Mouse (Mus musculus) embryo, embryonic 11 days (tissue): ENCODE results near the gene Gm5105.

Experiments
- DNase-seq: peaks from one replicate; pipeline ENCODE4 v3.0.0-alpha.2; 2015

The Gm5105 gene

DNA sequence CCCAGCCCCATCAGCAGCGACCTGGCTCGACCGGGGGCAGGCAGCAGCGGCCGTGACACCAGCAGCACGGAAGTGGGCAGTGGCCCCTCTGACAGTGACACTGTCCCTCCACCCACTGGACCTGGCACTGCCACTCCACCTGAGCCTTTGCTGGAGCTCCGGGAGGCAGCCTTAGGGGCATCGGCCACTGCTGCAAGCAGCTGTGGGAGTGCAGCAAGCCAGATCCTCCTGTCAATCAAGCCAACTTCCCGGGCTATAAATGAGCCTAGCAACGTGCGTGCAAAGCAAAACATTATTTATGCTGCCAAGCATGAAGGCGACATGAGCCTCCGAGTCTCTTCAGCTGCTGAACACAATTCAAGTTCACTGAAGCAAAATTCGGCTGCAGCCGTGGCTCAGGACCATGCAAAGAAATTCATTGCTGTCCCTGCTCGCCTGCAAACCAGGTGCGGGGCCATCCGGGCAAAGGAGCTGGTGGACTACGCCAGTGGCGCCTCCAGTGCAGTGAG lies 786 bp downstream of the Gm5105 start:
- DNase-seq, result no peak

DNA sequence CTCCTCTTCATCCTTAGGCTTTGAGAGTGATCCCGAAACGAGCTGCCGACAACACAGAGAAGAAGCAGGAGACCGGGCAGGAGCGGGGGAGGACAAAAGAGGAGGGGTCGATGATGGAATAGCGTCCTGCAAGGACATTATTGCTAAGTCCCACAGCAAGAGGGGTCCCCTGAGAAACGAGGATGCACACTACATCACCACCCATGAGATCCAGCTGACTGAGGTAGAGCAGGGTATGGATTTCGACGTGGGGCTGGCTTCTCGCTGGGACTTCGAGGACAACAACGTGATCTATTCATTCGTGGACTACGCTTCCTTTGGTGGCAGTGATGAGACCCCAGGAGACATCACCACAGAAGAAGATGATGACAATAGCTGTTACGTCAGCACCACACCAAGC lies 1.3 kb downstream of the Gm5105 start:
- no peak for DNase-seq

DNA sequence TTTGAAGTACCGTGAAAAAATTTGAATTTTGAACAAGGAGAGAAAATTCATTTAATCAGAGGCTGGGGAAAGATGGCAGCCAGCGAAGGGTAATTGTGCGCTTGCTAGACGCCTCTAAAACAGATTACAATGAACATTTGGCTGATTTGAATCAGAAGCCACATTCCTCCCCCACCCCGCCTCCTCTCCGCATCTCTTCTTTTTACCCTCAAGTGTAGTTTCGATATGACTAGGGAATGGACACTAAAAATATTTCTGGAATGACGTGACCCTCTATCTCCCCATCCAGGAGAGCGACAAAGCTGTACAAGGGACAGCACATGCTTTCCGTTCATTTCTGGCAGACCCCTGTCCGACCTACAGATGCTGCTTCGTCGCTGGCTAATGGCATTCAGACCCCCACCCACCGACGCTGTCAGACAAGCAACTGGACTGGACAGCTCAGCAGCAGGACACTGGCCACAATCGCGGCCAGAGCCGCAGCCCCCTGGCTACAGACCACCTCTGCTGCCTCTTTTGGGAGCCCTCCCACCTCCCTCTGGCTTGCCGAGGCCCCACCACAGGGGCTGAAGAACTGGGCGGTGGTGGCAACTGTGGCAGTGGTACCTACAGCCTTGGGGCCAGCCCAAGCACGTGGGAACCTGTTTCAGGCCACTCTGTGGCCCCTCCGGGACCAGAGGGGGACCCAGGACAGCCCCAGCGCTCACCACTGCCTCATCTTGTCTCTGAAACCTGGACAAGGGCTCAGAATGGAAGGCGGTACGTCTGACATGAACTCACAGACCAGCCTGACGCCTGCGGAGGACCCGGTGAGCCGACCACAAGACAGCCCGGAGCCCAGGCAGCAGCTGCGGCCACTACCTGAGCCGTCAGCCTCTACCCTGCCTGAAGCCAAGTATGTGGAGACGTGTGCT lies 2.2 kb downstream of the Gm5105 start, which contains the start of gene 1110002E22Rik:
1110002E22Rik (plus strand) TSS at position 321 of the 914 bp plus-strand sequence.
- DNase-seq, result no peak

GRCm38 (mm10) chr3:138063731-138064329 lies 3.4 kb downstream of the Gm5105 start:
- DNase-seq, result no peak

DNA sequence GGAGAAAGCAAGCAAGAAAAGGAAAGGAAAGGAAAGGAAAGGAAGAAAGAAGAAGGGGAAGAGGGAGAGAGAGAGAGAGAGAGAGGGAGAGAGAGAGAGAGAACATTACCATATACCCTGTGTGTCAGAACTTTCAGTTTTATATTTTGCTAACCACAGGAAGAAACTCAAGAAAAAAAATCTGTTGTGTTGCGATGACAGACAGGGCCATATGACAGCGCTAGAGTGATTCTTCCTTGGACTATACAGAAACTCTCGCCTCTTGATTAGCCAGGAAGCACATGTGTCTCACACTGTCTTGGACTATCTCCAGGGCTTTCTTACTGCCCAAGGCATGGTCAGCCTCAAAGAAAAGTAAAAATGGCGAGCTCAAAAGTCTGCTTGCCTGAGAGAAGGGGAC lies 4.5 kb downstream of the Gm5105 start:
- no peak for DNase-seq

DNA sequence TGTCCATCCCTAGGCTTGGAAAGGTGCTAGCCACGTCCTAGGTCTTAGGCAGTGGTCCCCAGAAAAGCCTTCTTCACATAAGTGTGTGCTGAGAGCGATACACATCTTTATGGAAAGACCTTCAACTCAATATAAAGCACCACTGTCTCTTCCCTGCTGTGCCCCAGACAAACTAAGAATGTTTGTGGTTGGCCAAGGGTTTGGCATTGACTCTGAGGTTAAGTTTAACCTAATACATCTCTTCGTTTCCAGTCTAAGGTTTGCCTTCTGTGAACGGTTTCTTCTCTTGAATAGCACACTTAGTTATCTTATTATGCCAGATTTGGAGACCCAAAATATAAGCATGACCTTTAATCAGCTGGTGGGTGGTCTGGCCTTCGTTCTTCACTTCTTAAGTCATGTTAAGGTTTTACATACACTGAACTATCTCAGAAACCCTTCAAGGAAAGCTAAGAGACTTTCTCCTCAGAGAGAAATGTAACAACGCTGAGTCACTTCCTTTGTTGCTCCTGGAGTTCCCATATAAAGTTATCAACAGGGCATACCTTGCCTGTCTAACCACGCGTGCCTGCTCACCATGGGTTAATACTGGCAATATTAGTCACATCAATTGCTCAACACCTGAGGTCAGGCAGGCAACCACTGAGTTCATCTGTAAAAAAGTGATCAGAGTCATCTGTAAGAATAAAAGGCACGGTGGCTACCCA lies 5.8 kb downstream of the Gm5105 start:
- DNase-seq, result no peak

DNA sequence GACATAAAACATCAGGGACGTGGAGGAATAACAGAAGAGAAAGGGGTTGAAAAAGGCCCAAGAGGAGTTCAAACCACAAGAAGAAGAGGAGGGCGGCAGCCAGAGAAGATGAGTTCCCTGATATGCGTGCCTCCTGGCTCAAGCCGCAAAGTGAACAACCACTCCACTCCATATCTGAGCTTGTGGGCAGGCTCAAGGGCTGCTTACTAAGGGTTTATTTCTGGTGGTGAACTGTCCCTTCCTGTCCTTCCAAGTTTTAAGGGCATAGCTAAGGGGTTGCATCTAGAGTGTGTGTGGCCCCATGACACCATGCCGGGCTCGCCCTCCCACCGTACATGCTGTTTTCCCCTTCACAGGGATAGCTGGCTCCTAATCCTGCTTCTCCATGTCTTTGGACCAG lies 6.8 kb downstream of the Gm5105 start:
- no peak for DNase-seq

- DNase-seq, result no peak
These were observed 9.0 kb downstream of the Gm5105 start for GRCm38 (mm10) chr3:138058226-138058625.

DNA sequence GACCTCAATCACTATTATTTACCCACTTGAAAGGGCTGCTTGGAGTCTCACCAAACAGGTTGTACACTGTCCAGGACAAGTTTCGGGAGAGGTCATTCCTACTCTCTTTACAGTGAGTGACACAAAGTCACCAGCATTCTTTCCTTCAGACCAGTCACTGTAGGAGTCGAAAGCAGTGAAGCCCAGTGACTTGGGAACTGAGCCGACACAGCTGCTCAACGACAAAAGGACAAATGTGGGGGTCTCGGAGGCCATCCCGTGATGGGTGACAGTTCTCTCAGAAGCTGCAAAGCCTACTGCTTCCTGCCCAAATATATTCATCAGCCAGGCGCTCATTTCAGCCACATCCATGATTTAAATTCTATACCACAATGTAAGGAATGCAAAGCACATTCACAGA lies 10.2 kb downstream of the Gm5105 start:
- no peak for DNase-seq

DNA sequence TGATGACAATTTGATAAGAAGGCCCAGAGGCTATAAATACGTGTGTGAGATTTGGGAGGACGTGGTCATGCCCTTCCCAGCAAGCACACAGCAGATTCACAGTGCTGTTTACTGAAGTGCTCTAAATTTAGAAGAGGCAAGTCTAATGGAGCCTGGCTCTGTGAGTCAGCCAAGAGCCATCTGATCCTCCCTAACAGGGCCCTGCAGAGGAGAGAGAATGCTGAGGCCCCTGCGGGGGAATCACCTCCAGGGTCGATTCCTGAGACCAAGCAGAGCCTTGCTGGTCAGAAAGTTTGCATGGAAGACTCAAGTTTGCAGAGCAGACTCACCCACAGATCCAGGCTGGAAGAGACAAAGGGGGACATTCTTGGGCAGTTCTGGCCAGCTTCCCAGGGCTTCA lies 13.2 kb downstream of the Gm5105 start:
- DNase-seq, result no peak

- DNase-seq, result no peak
These were observed 15.8 kb downstream of the Gm5105 start for GRCm38 (mm10) chr3:138051431-138051830.

GRCm38 (mm10) chr3:138050772-138051171 lies 16.4 kb downstream of the Gm5105 start:
- DNase-seq, result no peak

DNA sequence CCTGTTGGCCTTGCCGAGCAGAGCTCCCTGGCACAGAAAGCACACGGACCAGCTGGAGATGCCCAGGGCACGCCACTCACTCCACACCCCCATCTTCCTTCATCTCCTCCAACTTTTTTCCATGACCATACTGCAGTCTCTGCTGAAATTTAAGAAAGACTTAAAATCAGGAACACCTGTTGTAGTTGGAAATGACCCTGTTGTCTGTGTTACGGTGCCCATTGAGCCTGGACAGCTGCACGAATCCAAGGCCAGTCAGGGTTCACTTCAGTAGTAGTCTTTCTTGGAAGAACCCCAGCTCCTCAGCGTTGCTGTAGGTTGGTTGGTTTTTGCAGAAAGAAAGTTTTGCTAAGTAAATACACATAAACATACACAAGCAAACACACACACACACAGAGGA lies 17.6 kb downstream of the Gm5105 start:
- DNase-seq, result no peak

- DNase-seq, result no peak
These were observed 23.9 kb downstream of the Gm5105 start for GRCm38 (mm10) chr3:138043316-138043715.

GRCm38 (mm10) chr3:138041591-138042301 lies 25.4 kb downstream of the Gm5105 start:
- no peak for DNase-seq

DNA sequence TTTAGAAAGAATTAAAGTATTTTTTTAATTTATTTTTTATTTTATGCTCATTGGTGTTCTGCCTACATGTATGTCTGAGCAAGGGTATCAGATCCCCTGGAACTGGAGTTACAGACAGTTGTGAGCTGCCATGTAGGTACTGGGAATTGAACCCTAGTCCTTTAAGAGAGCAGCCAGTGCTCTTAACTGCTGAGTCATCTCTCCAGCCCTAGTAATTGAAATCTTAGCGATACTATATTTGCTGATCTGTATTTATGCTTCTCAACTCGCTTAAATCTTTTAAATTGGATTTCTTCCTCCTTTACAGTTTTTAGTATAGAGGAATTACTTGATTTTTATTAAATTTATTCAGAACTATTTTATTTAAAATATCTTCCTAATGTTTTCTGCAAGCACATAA lies 26.2 kb downstream of the Gm5105 start:
- no peak for DNase-seq

DNA sequence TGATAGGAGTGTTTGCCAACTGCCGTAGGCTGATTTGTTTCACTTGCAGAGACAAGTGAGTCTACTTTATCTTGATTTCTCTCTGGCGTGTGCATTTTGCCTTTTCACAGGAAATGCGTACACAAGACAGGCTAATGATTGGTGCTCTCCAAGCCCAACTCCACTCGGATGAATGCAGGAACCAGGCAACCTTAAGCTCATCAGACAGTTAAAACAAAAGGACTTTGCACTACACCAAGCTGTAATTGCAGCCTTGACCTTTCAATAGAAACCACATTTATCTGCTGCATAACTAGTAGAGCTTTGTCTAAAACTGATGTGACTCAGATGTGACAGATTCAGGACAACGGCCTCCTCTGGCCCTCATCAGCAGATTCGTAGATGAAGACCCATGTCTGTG lies 33.2 kb downstream of the Gm5105 start:
- DNase-seq, result no peak

DNA sequence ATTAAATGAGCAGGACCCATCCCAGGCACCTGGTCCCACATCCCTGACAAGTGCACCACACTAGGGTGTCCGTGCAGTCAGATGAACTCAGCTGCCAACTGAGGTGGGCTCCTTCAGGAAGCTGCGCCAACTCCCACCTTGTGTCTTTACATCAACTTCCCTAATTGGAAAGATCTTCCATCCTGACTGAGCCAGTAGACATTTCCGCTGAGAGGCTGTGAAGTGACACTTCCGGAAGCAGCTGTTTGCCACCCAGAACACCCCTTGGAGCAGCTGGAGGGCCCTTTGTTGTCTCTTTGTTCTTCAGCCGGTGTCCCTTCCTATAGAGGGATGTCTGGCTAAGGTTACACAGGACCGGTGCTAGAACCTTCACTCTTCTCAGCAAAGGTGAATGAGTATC lies 36.6 kb downstream of the Gm5105 start:
- DNase-seq, result no peak

DNA sequence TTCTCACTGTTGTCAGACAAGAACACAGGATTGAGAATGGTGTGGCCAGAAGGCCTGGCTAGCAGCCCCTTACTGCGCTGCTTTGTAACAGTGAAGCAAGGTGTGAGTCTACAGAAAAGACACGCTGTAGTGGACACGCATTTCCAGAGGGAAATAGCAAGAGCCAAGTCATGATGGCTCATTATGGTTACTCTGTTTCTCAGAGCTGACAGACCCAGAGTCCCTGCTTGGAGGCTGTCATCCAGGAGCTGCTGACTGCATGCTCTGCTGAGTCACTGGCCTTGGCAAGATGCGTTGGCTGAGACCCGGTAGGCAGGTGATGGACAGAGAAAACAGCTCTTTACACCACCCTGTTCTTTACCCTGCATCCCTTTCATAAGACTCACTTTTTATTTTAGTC lies 37.8 kb downstream of the Gm5105 start:
- no peak for DNase-seq

DNA sequence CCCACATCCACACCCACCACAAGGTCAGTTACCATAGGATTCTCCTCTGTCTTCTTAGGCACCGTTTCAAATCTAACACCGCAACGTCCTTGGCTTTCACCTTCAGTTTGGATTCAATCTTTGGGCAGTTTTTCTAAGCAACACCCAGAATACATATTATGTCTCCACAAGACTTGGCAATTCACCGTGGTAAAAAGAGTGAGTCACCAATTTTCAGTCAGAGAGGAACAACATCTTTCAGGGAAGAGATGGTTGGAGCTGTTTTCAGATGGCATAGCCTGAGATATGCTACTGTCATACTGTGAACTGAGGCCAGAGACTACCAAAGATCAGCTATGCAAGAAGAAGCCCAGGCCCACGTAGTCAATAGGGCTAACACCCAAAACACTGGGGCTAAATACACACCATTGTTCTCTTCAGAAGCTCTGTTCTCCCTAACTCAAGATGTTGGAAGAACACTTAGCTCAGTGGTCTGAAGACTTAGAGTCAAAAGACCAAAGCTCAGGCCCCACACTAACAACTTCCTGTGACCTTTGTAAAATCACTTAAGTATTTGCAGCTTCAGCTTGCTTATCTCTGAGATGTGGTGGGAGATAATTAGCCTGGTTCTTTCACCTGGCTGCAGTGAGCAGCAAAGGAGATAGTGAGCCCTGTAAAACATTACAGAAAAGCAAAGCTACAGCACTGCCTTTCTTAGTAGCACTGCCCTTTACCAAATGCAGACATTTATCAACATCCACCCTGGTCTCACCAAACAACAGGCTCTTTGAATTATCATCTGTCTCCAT lies 39.4 kb downstream of the Gm5105 start:
- DNase-seq, result no peak

- no peak for DNase-seq
These were observed 40.9 kb downstream of the Gm5105 start for GRCm38 (mm10) chr3:138026286-138026685.

DNA sequence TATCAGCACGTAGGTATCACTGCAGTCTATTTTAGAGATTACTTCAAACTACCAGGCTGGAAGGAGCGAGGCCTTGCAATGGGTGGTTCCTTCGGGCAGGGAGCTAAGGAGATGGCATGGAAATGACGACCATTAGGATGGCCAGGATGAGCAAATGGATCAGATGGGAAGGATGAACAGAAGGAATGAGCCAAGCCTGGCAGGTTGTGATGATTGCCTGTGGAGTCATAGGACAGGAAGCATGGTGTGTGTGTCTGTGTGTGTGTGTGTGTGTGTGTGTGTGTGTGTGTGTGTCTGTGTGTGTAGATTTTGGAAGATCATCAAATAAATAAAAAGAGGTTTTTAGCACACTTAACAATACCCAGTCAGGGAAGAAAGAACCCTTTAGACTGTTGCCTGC lies 44.5 kb downstream of the Gm5105 start:
- DNase-seq, result no peak
